Mouse (Mus musculus) thymus, postnatal 0 days (tissue): Measurements from ENCODE around the gene Ptpn3. TPM values are rescaled to one million over a fixed set of nuclear protein-coding genes. Genes with fewer than 3 reads are reported as not detected.
"Not testable (repeated sequence)": the region's sequence is repeated elsewhere in the genome, so short reads cannot be mapped to it uniquely, and the experiment has no call there.

Source experiments
- DNase-seq: peaks from one replicate; pipeline ENCODE4 v3.0.0-alpha.2; 2015; ENCODE audit warnings: low spot score
- polyA plus RNA-seq: library from polyadenylated mRNA; unstranded; fragments of >200 nt; fragmentation: Nextera tagmentation; extraction: Ambion mirVana; gene quantifications from 2 replicates; pipeline ENCODE4 v1.2.1, GENCODE M21; 2015

The Ptpn3 gene
- polyA plus RNA-seq, 1 experiment from 2014 or later = 2.4 TPM

- no peak for DNase-seq
Observed at GRCm38 (mm10) chr4:57228601-57229520, 72.8 kb downstream of the Ptpn3 start.

DNA sequence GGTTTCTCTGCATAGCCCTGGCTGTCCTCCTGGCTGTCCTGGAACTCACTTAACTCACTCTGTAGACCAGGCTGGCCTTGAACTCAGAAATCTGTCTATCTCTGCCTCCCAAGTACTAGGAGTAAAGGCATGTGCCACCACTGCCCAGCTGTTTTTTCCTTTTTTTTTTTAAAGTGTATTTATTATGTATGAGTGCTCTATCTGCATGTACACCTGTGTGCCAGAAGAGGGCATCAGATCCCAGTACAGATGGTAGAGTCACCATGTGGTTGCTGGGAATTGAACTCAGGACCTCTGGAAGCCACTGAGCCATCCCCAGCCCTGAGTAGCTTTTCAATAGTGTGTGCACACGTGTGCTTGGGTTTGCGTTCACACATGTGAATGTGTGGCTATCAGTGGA lies 76.9 kb downstream of the Ptpn3 start:
- no peak for DNase-seq

- no peak for DNase-seq
Observed at GRCm38 (mm10) chr4:57217746-57218145, 83.9 kb downstream of the Ptpn3 start.

GRCm38 (mm10) chr4:57216535-57216934 lies 85.1 kb downstream of the Ptpn3 start:
- no peak for DNase-seq

- no peak for DNase-seq
Observed at GRCm38 (mm10) chr4:57214852-57215251, 86.8 kb downstream of the Ptpn3 start.

GRCm38 (mm10) chr4:57214114-57214513 lies 87.5 kb downstream of the Ptpn3 start:
- no peak for DNase-seq

- DNase-seq = no peak
Observed at GRCm38 (mm10) chr4:57211706-57212105, 89.9 kb downstream of the Ptpn3 start.

DNA sequence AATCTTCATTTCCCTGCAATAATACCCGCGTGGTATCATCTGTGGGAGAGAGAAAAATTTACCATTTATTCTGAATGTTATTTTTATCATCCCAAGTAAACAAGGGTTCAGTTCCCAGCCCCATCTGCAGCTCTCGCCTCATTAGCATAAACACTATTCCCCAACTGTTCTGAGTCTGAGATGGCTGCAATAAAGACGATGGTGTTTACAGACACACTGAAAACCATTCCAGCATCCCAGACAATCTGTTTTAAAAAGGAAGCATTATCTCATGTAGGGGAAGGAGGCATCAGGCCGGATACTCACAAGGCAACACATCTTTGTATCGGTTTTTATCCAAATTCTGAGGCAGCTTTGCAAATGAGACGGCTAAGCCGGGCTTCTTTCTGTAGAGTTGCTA lies 95.7 kb downstream of the Ptpn3 start:
- DNase-seq = no peak

GRCm38 (mm10) chr4:57204780-57205179 lies 96.9 kb downstream of the Ptpn3 start:
- DNase-seq = no peak

DNA sequence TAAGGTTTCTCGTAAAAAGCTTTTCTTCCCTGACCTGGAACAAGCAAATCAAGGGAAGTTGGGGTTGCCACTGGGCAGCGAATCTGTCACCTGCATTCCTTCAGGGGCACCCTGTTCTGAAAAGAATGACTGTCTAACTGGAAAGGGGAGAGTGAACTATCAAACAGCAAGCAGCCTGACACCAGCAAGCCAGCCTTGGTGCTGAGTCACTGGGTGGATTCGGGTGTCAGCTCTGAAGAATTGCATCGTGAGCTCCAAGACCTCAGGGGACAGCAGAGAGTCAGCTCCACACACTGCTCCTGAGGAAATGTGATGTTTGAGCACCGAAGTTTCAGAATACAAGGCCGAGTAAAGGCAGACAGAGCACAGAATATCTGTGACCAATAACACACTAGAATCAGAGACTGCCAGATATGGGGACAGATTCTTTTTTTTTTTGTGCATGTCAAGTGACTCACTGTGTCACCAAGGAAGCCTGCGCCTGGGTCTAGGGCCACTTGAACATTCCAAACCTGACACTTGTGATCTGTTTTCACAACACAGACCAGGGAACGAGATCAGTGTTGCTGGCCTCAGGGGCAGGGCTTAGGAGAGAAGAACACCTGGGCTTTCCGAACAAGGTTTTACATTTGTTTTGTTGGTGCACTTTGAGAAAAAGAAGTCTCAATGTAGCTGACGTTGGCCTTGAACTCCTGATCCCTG lies 98.8 kb downstream of the Ptpn3 start:
- DNase-seq = no peak

- no peak for DNase-seq
Observed at GRCm38 (mm10) chr4:57202132-57202531, 99.5 kb downstream of the Ptpn3 start.

- DNase-seq = no peak
Observed at GRCm38 (mm10) chr4:57200661-57201060, 101.0 kb downstream of the Ptpn3 start.

GRCm38 (mm10) chr4:57198666-57199393 lies 102.8 kb downstream of the Ptpn3 start:
- not testable (repeated sequence) for DNase-seq

- no peak for DNase-seq
Observed at GRCm38 (mm10) chr4:57191543-57192283, 109.9 kb downstream of the Ptpn3 start.

GRCm38 (mm10) chr4:57189881-57190280 lies 111.8 kb downstream of the Ptpn3 start:
- DNase-seq = no peak

- DNase-seq = no peak
Observed at GRCm38 (mm10) chr4:57186035-57186434, 115.6 kb downstream of the Ptpn3 start.

- no peak for DNase-seq
Observed at GRCm38 (mm10) chr4:57185462-57185861, 116.2 kb downstream of the Ptpn3 start.

DNA sequence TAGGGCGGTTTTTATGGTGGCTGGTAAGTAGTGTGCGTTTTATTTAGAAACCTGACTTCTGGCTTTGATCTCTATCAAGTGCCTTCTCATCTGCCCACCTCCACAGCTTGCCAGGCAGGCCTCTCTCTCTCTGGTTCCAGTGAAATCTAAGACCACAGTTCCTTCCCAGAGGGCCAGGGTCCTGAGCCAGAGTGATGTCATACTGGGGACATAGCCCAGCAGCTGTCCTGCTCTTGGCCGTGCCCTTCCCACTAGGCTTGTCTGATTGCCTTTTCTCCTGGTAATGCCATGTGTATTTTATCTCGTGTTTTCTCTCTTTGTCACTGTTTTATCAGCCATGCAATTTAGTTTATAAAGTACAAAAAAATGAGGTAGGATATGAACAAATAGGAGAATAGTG lies 118.1 kb downstream of the Ptpn3 start:
- no peak for DNase-seq

DNA sequence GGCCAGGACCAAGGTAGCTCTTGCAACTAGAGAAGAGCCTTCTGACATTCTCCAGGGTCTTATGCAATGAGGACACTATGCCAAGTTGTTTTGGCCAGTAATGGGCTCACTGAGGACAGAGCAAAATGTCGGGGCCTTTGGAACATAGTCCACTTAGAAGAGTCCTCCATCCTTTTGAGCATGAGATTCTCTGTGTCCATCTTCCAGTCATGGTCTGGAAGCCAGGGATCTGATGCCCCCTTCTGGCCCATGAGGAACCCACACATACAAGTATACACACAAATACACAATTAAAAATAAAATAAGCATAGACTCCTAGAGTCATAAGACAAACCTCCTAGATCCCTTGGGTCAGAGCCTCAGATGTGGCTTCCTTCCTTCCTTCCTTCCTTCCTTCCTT lies 120.1 kb downstream of the Ptpn3 start:
- no peak for DNase-seq

- no peak for DNase-seq
Observed at GRCm38 (mm10) chr4:57178881-57179280, 122.8 kb downstream of the Ptpn3 start.

DNA sequence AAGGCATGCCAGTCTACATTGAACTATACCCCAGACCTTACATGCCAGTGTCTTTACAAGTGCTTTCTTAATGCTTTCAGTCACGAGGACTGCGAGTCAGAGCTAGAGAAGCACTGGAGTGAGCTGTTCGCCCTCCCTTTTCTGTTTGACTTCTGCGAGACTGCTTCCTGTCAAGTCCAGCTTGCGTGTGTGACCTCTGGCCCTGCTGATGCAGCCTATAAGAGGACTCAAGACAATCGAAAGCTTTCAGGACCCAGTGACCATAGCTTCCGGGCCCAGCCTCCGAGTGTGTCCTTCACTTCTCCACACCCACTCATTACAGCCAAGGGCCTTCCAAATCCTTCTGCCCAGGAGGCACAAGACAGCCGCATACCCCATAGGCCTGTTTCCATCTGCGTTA lies 126.3 kb downstream of the Ptpn3 start:
- DNase-seq = no peak
